Mouse (Mus musculus) MEL (cell line): Measurements from ENCODE around the gene Mcl1. TPM values are rescaled to one million over a fixed set of nuclear protein-coding genes. Genes with fewer than 3 reads are reported as not detected.
A peak's percentile ranks its signal among the peaks of the same experiment; 100 is the strongest.

Experiments
- DNase-seq: peaks from one replicate; pipeline ENCODE4 v3.0.0; 2011; ENCODE audit warnings: low read depth, low spot score
- H3K27ac ChIP-seq: 2 replicates; pipeline ENCODE4 v1.5.1; 2012; ENCODE audit warnings: low read depth, mild to moderate bottlenecking, control low read depth, low read length, moderate library complexity; ENCODE audit not compliant: control insufficient read depth
- H3K27me3 ChIP-seq, 2 experiments: fragments of 150-350 bp in 1 of 2; sonication (generic) in 1 of 2; 2 replicates each; pipeline ENCODE4 v1.6.1; 2012; ENCODE audit warnings: low read length in 2 of 2, mild to moderate bottlenecking in 2 of 2, improper control_type of control experiment in 1 of 2, moderate library complexity in 1 of 2; ENCODE audit not compliant: insufficient read depth in 2 of 2, control insufficient read depth in 1 of 2
- H3K36me3 ChIP-seq, 2 experiments: 2 replicates each; pipeline ENCODE4 v1.6.1; 2012 to 2014; ENCODE audit warnings: low read length in 2 of 2, improper control_type of control experiment in 1 of 2, inconsistent platforms in 1 of 2, mild to moderate bottlenecking in 1 of 2; ENCODE audit not compliant: insufficient read depth in 2 of 2, control insufficient read depth in 1 of 2
- H3K4me1 ChIP-seq, 2 experiments: fragments of 150-350 bp in 1 of 2; sonication (generic) in 1 of 2; 2 replicates each; pipeline ENCODE4 v1.6.1; 2012; ENCODE audit warnings: low read length in 2 of 2, improper control_type of control experiment in 1 of 2, mild to moderate bottlenecking in 1 of 2; ENCODE audit not compliant: insufficient read depth in 2 of 2, control insufficient read depth in 1 of 2
- H3K4me3 ChIP-seq, 2 experiments: fragments of 150-350 bp in 1 of 2; sonication (generic) in 1 of 2; 2 replicates each; pipeline ENCODE4 v1.5.1; 2012; ENCODE audit warnings: low read depth in 2 of 2, low read length in 2 of 2, mild to moderate bottlenecking in 2 of 2, moderate library complexity in 2 of 2, control low read depth in 1 of 2, improper control_type of control experiment in 1 of 2; ENCODE audit not compliant: control insufficient read depth in 1 of 2, insufficient read depth in 1 of 2
- H3K79me2 ChIP-seq: 2 replicates; pipeline ENCODE4 v1.6.1; 2012; ENCODE audit warnings: mild to moderate bottlenecking, low read length, moderate library complexity; ENCODE audit not compliant: control insufficient read depth, poor library complexity, insufficient read depth
- H3K9ac ChIP-seq: 2 replicates; pipeline ENCODE4 v1.6.1; 2012; ENCODE audit warnings: low read depth, mild to moderate bottlenecking, control low read depth, low read length, moderate library complexity; ENCODE audit not compliant: control insufficient read depth, poor library complexity, severe bottlenecking
- H3K9me3 ChIP-seq: fragments of 150-350 bp; sonication (generic); replicated peaks from 2 replicates; pipeline ENCODE4 v1.6.1; 2012; ENCODE audit warnings: mild to moderate bottlenecking, low read length, improper control_type of control experiment, moderate library complexity; ENCODE audit not compliant: insufficient read depth
- BHLHE40 ChIP-seq: IDR thresholded peaks from 2 replicates; pipeline ENCODE4 v1.6.1; 2012; ENCODE audit warnings: low read depth, mild to moderate bottlenecking, inconsistent platforms, low read length, improper control_type of control experiment, borderline replicate concordance
- CHD1 ChIP-seq: IDR thresholded peaks from 2 replicates; pipeline ENCODE4 v1.6.1; 2012; ENCODE audit warnings: low read depth, mild to moderate bottlenecking, inconsistent platforms, low read length, improper control_type of control experiment
- CHD2 ChIP-seq: IDR thresholded peaks from 2 replicates; pipeline ENCODE4 v1.6.1; 2011; ENCODE audit warnings: low read length, improper control_type of control experiment
- CTCF ChIP-seq, 3 experiments: IDR thresholded peaks in 2 of 3; conservative IDR thresholded peaks in 1 of 3; 2 replicates each; pipeline ENCODE4 v1.5.1; 2011 to 2012; ENCODE audit warnings: low read length in 3 of 3, low read depth in 2 of 3, mild to moderate bottlenecking in 2 of 3, improper control_type of control experiment in 1 of 3, inconsistent platforms in 1 of 3, mixed read lengths in 1 of 3, moderate library complexity in 1 of 3; ENCODE audit not compliant: control insufficient read depth in 1 of 3, insufficient read depth in 1 of 3, poor library complexity in 1 of 3, severe bottlenecking in 1 of 3
- E2F4 ChIP-seq: IDR thresholded peaks from 2 replicates; pipeline ENCODE4 v1.6.1; 2011; ENCODE audit warnings: low read depth, low read length, improper control_type of control experiment, borderline replicate concordance
- ELF1 ChIP-seq: IDR thresholded peaks from 2 replicates; pipeline ENCODE4 v1.6.1; 2014; ENCODE audit warnings: low read depth, mild to moderate bottlenecking, inconsistent platforms, low read length, improper control_type of control experiment, moderate library complexity
- EP300 ChIP-seq, 2 experiments: IDR thresholded peaks; 2 replicates each; pipeline ENCODE4 v1.6.1; 2011; ENCODE audit warnings: improper control_type of control experiment in 2 of 2, low read length in 2 of 2, low read depth in 1 of 2, mild to moderate bottlenecking in 1 of 2
- ETS1 ChIP-seq: IDR thresholded peaks from 2 replicates; pipeline ENCODE4 v1.6.1; 2012; ENCODE audit warnings: low read depth, mild to moderate bottlenecking, inconsistent platforms, low read length, improper control_type of control experiment, moderate library complexity
- GABPA ChIP-seq: IDR thresholded peaks from 2 replicates; pipeline ENCODE4 v1.6.1; 2012; ENCODE audit warnings: low read depth, mild to moderate bottlenecking, inconsistent platforms, low read length, improper control_type of control experiment, moderate library complexity
- GATA1 ChIP-seq: IDR thresholded peaks from 2 replicates; pipeline ENCODE4 v1.6.1; 2011; ENCODE audit warnings: low read depth, low read length, improper control_type of control experiment
- HCFC1 ChIP-seq: IDR thresholded peaks from 2 replicates; pipeline ENCODE4 v1.6.1; 2012; ENCODE audit warnings: low read depth, mild to moderate bottlenecking, inconsistent platforms, low read length, improper control_type of control experiment, moderate library complexity
- JUND ChIP-seq: IDR thresholded peaks from 2 replicates; pipeline ENCODE4 v1.6.1; 2011; ENCODE audit warnings: low read depth, mild to moderate bottlenecking, improper control_type of control experiment, low read length
- KAT2A ChIP-seq: conservative IDR thresholded peaks from 2 replicates; pipeline ENCODE4 v1.6.1; 2012; ENCODE audit warnings: low read depth, low read length, improper control_type of control experiment, inconsistent platforms
- MAFK ChIP-seq: IDR thresholded peaks from 2 replicates; pipeline ENCODE4 v1.6.1; 2011; ENCODE audit warnings: low read depth, mild to moderate bottlenecking, low read length, improper control_type of control experiment, borderline replicate concordance
- MAX ChIP-seq: IDR thresholded peaks from 2 replicates; pipeline ENCODE4 v1.6.1; 2011; ENCODE audit warnings: low read length, improper control_type of control experiment
- MAZ ChIP-seq: IDR thresholded peaks from 2 replicates; pipeline ENCODE4 v1.6.1; 2012; ENCODE audit warnings: low read depth, mild to moderate bottlenecking, inconsistent platforms, low read length, improper control_type of control experiment
- MXI1 ChIP-seq: IDR thresholded peaks from 2 replicates; pipeline ENCODE4 v1.6.1; 2011; ENCODE audit warnings: mild to moderate bottlenecking, low read depth, low read length, improper control_type of control experiment
- MYB ChIP-seq: IDR thresholded peaks from 2 replicates; pipeline ENCODE4 v1.6.1; 2011; ENCODE audit warnings: mild to moderate bottlenecking, low read depth, low read length, improper control_type of control experiment
- MYC ChIP-seq: IDR thresholded peaks from 2 replicates; pipeline ENCODE4 v1.6.1; 2011; ENCODE audit warnings: low read depth, mild to moderate bottlenecking, low read length, improper control_type of control experiment, moderate library complexity
- NRF1 ChIP-seq: IDR thresholded peaks from 2 replicates; pipeline ENCODE4 v1.6.1; 2014; ENCODE audit warnings: low read depth, mild to moderate bottlenecking, inconsistent platforms, low read length, improper control_type of control experiment, moderate library complexity; ENCODE audit not compliant: poor library complexity, insufficient read depth, severe bottlenecking
- POLR2A ChIP-seq, 2 experiments: IDR thresholded peaks; 2 replicates each; pipeline ENCODE4 v1.6.1; 2011 to 2012; ENCODE audit warnings: low read length in 2 of 2, mild to moderate bottlenecking in 2 of 2, control low read depth in 1 of 2, improper control_type of control experiment in 1 of 2, low read depth in 1 of 2, moderate library complexity in 1 of 2; ENCODE audit not compliant: control insufficient read depth in 1 of 2, insufficient read depth in 1 of 2, poor library complexity in 1 of 2
- POLR2AphosphoS2 ChIP-seq: IDR thresholded peaks from 2 replicates; pipeline ENCODE4 v1.6.1; 2011; ENCODE audit warnings: low read length, improper control_type of control experiment
- POLR2AphosphoS5 ChIP-seq: IDR thresholded peaks from 2 replicates; pipeline ENCODE4 v1.6.1; 2012; ENCODE audit warnings: low read depth, borderline replicate concordance, mild to moderate bottlenecking, inconsistent platforms, low read length, moderate library complexity, mixed read lengths
- RAD21 ChIP-seq: IDR thresholded peaks from 2 replicates; pipeline ENCODE4 v1.6.1; 2011; ENCODE audit warnings: mild to moderate bottlenecking, low read depth, low read length, improper control_type of control experiment
- RCOR1 ChIP-seq: IDR thresholded peaks from 2 replicates; pipeline ENCODE4 v1.6.1; 2012; ENCODE audit warnings: low read depth, mild to moderate bottlenecking, inconsistent platforms, low read length, improper control_type of control experiment
- TAL1 ChIP-seq: IDR thresholded peaks from 2 replicates; pipeline ENCODE4 v1.6.1; 2012; ENCODE audit warnings: mild to moderate bottlenecking, inconsistent platforms, low read length, moderate library complexity, mixed read lengths
- TBP ChIP-seq: IDR thresholded peaks from 2 replicates; pipeline ENCODE4 v1.8.0; 2011; ENCODE audit warnings: low read depth, low read length, improper control_type of control experiment
- TCF12 ChIP-seq: IDR thresholded peaks from 2 replicates; pipeline ENCODE4 v1.6.1; 2014; ENCODE audit warnings: low read depth, mild to moderate bottlenecking, inconsistent platforms, low read length, improper control_type of control experiment, moderate library complexity
- USF1 ChIP-seq: IDR thresholded peaks from 2 replicates; pipeline ENCODE4 v1.6.1; 2014; ENCODE audit warnings: low read depth, mild to moderate bottlenecking, inconsistent platforms, low read length, improper control_type of control experiment, moderate library complexity
- ZC3H11A ChIP-seq: IDR thresholded peaks from 2 replicates; pipeline ENCODE4 v1.6.1; 2012; ENCODE audit warnings: low read depth, mild to moderate bottlenecking, inconsistent platforms, low read length, improper control_type of control experiment
- ZKSCAN1 ChIP-seq: IDR thresholded peaks from 2 replicates; pipeline ENCODE4 v1.6.1; 2012; ENCODE audit warnings: low read depth, mild to moderate bottlenecking, inconsistent platforms, low read length, improper control_type of control experiment, moderate library complexity
- ZMIZ1 ChIP-seq: IDR thresholded peaks from 2 replicates; pipeline ENCODE4 v1.6.1; 2012; ENCODE audit warnings: low read depth, mild to moderate bottlenecking, inconsistent platforms, low read length, improper control_type of control experiment, moderate library complexity
- polyA plus RNA-seq, 2 experiments: library from polyadenylated mRNA; stranded (reverse) in 1 of 2; unstranded in 1 of 2; fragments of >175 nt in 1 of 2; fragments of >200 nt in 1 of 2; gene quantifications; 2 replicates each; pipeline versions ENCODE4 v1.2.1 to v1.2.4; 2012; ENCODE audit warnings: low replicate concordance in 2 of 2, low read depth in 1 of 2; ENCODE audit not compliant: insufficient read length in 2 of 2, insufficient read depth in 1 of 2, missing spikeins in 1 of 2
- total RNA-seq: library from RNA; depleted of rRNA; stranded (reverse); fragments of 300-350 nt; gene quantifications from 2 replicates; pipeline ENCODE4 v1.2.3, GENCODE M21; 2012

Gene Mcl1
- total and polyA plus RNA-seq, 3 experiments: 142 to 211 (median 156) TPM

DNA sequence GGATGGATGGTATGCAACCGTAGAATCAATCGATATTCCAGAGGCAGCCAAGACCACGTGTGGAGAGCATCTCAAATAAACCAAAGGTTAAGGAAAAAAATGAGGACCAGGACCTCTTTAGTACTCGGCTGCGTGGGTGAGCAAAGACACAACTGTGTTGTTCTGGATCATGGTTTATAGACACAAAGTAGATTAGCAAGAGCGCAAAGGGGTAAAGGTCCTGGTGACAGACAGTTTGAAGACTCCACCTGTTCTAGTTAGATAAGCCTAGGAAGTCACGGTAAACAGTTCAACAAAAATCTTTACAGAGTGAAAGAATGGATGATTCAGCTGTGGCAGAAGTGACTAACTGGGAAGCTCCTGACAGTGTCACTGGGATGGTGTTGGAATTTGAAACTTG lies 15.5 kb upstream of the Mcl1 start (continued):
- no peak for TF ChIP-seq USF1
- TF ChIP-seq ZC3H11A: no peak
- TF ChIP-seq POLR2AphosphoS5: no peak
- TF ChIP-seq CHD1: no peak
- peak; percentile 59 for TF ChIP-seq TBP
- TF ChIP-seq CTCF (IDR thresholded peaks at IDR 0.05 in 2 of 3, conservative IDR thresholded peaks at IDR 0.05 in 1 of 3; ENCODE audit: control insufficient read depth in 1 of 3, insufficient read depth in 1 of 3, low read depth in 2 of 3, low read length in 3 of 3, poor library complexity in 1 of 3, severe bottlenecking in 1 of 3): no peak
- no peak for TF ChIP-seq KAT2A
- TF ChIP-seq CHD2: no peak
- TF ChIP-seq RCOR1: peak; percentile 95

DNA sequence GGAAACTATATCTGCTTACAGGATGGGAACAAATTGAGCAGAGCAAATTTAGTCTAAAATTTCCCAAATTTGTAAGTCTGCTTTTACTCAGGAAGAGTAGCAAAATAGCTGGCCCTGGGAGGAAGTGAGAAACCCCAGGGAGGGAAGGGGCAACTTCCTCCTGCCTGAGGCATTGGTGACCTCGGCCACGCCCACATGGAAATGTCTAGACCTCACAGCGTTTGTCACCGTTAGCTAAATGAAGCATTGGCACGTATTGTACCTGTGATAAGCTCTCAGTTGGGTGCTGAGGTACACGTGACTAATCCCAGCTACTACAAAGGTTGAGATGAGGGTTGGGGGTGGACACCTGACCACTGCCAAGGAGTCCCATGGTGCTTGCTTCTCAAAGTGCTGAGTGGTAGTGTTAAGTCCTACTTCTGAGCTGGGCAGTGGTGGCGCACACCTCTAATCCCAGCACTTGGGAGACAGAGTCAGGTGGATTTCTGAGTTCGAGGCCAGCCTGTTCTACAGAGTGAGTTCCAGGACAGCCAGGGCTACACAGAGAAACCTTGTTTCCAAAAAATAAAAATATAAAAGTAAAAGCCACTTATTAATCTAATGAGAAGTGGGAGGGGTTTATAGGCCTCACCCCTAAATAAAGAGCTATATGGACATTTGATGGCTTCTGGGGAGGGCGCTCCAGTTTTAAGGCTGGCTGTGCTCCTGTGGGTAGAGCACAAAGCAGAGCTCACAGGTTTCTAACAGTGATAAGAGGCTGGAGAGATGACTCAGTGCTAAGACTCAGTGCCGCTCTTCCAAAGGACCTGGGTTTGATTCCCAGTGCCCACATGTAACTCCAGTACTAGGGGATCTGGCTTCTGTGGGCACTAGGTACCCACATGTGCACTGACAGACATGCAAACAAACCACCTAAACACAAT lies 13.0 kb upstream of the Mcl1 start:
- peaks cover 0 to 48% of the 10 kb centered on the region in 2 experiments; a peak in 2 of 4 replicates for H3K36me3 ChIP-seq
- no peak overlapping the region for H3K4me3 ChIP-seq
- H3K27ac ChIP-seq: peak overlapping the region; percentile 61
- no peaks in the 10 kb centered on the region for H3K9me3 ChIP-seq
- peak; percentile 98 for DNase-seq
- no peaks in the 10 kb centered on the region for H3K27me3 ChIP-seq
- H3K9ac ChIP-seq: 0 out of 2 replicates have a peak overlapping the region, but pooled peaks have one; percentile 0
- peaks cover 21 to 48% of the 10 kb centered on the region in 2 experiments for H3K4me1 ChIP-seq
- no peaks in the 10 kb centered on the region for H3K79me2 ChIP-seq
- TF ChIP-seq MAZ (peak; percentile 87), HCFC1 (peak; percentile 56), EP300 (IDR thresholded peaks at IDR 0.05; ENCODE audit: low read depth in 1 of 2, low read length in 2 of 2) (peak; percentile 81 to 82), RCOR1 (peak; percentile 67), POLR2AphosphoS2 (no peak), USF1 (peak; percentile 92), TAL1 (peak; percentile 95), TBP (peak; percentile 96), RAD21 (no peak; the same call in 1 of the 2 replicates), BHLHE40 (peak; percentile 97), ELF1 (peak; percentile 75), CHD1 (peak; percentile 54; the same call in 1 of the 2 replicates), TCF12 (peak; percentile 54), MAFK (no peak), MYC (peak; percentile 84; the same call in 1 of the 2 replicates), POLR2A (IDR thresholded peaks at IDR 0.05; ENCODE audit: control insufficient read depth in 1 of 2, insufficient read depth in 1 of 2, low read depth in 1 of 2, low read length in 2 of 2, poor library complexity in 1 of 2) (peak in 1 of 2 experiments; percentile 69; a peak in 2 of 4 replicates), GABPA (no peak), JUND (peak; percentile 83; the same call in 1 of the 2 replicates), MAX (peak; percentile 93), ZMIZ1 (peak; percentile 99), KAT2A (no peak), ZKSCAN1 (no peak), ETS1 (peak; percentile 84), E2F4 (peak; percentile 19; the same call in 1 of the 2 replicates), GATA1 (peak; percentile 82), NRF1 (no peak), MXI1 (peak; percentile 80; the same call in 1 of the 2 replicates), MYB (peak; percentile 19; the same call in 1 of the 2 replicates), CTCF (IDR thresholded peaks at IDR 0.05 in 2 of 3, conservative IDR thresholded peaks at IDR 0.05 in 1 of 3; ENCODE audit: control insufficient read depth in 1 of 3, insufficient read depth in 1 of 3, low read depth in 2 of 3, low read length in 3 of 3, poor library complexity in 1 of 3, severe bottlenecking in 1 of 3) (no peak)
